20 mouse cellular contexts compared by ENCODE assay signal in genomic region chr8:106734222-106734621, GRCm38 (mm10). TPM values are rescaled to one million over a fixed set of nuclear protein-coding genes. Genes with fewer than 3 reads are reported as not detected.
DNase-seq lines count a peak whose midpoint lies in the region; ATAC-seq lines count a peak whose summit lies in the region.
"Had no signal": no experiment of that assay in that cellular context is flagged by ENCODE, and none has a peak within 500 bp of the region (broad histone marks: within the 10 kb centered on the region; RNA-seq: fewer than 3 reads in every experiment).

No protein-coding gene starts in this region.

- no peaks in the 10 kb centered on the region for H3K9me3 ChIP-seq in heart, embryonic 15.5 days (replicated peaks)
- H3K9me3 ChIP-seq in kidney, embryonic 16.5 days (ENCODE audit: low read length), result peaks cover 2% of the 10 kb centered on the region; the same call in 1 of the 2 replicates
- H3K9me3 ChIP-seq: forebrain, embryonic 13.5 days; hindbrain, embryonic 15.5 days; limb, embryonic 15.5 days had no signal

- H3K4me1 ChIP-seq in heart, embryonic 15.5 days (replicated peaks), result peaks cover 21% of the 10 kb centered on the region
- H3K4me1 ChIP-seq in kidney, embryonic 16.5 days (ENCODE audit: insufficient read depth, low read length), result peaks cover 6% of the 10 kb centered on the region; the same call in 1 of the 2 replicates
- H3K4me1 ChIP-seq: forebrain, embryonic 13.5 days had no signal

- H3K9ac ChIP-seq in heart, embryonic 15.5 days, result no peak overlapping the region
- H3K9ac ChIP-seq in kidney, embryonic 16.5 days (replicated peaks; ENCODE audit: low read length), result no peak overlapping the region
- H3K9ac ChIP-seq: forebrain, embryonic 13.5 days; hindbrain, embryonic 15.5 days; limb, embryonic 15.5 days; liver, postnatal 0 days had no signal

- H3K4me3 ChIP-seq in heart, embryonic 15.5 days, result no peak overlapping the region
- no peak overlapping the region for H3K4me3 ChIP-seq in kidney, embryonic 16.5 days (ENCODE audit: low read length)
- H3K4me3 ChIP-seq: forebrain, embryonic 13.5 days; hindbrain, embryonic 15.5 days; limb, embryonic 15.5 days had no signal

- H3K4me2 ChIP-seq in heart, embryonic 15.5 days, result no peak overlapping the region
- no peak overlapping the region for H3K4me2 ChIP-seq in kidney, embryonic 16.5 days (replicated peaks; ENCODE audit: low read depth, low read length)
- H3K4me2 ChIP-seq: forebrain, embryonic 13.5 days; hindbrain, embryonic 15.5 days; limb, embryonic 15.5 days; midbrain, embryonic 11.5 days had no signal

- H3K27ac ChIP-seq in heart, embryonic 15.5 days, result peak overlapping the region; percentile 71
- no peak overlapping the region for H3K27ac ChIP-seq in kidney, embryonic 16.5 days (ENCODE audit: low read length)
- H3K27ac ChIP-seq: forebrain, embryonic 13.5 days; hindbrain, embryonic 15.5 days; limb, embryonic 15.5 days had no signal

- no peaks in the 10 kb centered on the region; the same call in 1 of the 2 replicates for H3K36me3 ChIP-seq in heart, embryonic 15.5 days
- peaks cover 18% of the 10 kb centered on the region for H3K36me3 ChIP-seq in kidney, embryonic 16.5 days (ENCODE audit: insufficient read depth, low read length)

- ATAC-seq in heart, embryonic 15.5 days (replicated peaks; ENCODE audit: insufficient number of reproducible peaks, insufficient read depth, low FRiP score, low read depth), result peak; percentile 81; the same call in 1 of the 2 replicates
- no peak for ATAC-seq in kidney, embryonic 16.5 days (ENCODE audit: low FRiP score, low TSS enrichment)
- ATAC-seq: activated CD4-positive, CD25-positive, alpha-beta regulatory T cell, adult 4 months; forebrain, embryonic 13.5 days; liver, postnatal 0 days had no signal

- peak; percentile 32 for DNase-seq in gastrocnemius, adult 18-20 months (ENCODE audit: low spot score)
- DNase-seq in gastrocnemius, postnatal 25 days, result no peak
- DNase-seq in forelimb bud, embryonic 11.5 days (ENCODE audit: low read depth, low spot score), result peak; percentile 70
- peak; percentile 60 for DNase-seq in mesoderm, embryonic 11.5 days (ENCODE audit: low read depth, low spot score)
- no peak for DNase-seq in adrenal gland, adult 8-10 months
- DNase-seq in left cerebral cortex, adult 11 months (ENCODE audit: low spot score), result no peak
- DNase-seq: cerebellum, postnatal 25 days; gastrocnemius, postnatal 14 days; kidney, adult 11 months; kidney, postnatal 25 days; liver, postnatal 0 days; retina, postnatal 1 day; thymus, adult 2 months had no signal

- no peaks in the 10 kb centered on the region for H3K27me3 ChIP-seq in heart, embryonic 15.5 days
- no peaks in the 10 kb centered on the region for H3K27me3 ChIP-seq in kidney, embryonic 16.5 days (ENCODE audit: insufficient read depth, low read length)
- H3K27me3 ChIP-seq: forebrain, embryonic 13.5 days; hindbrain, embryonic 15.5 days; limb, embryonic 15.5 days had no signal

RNA-seq across cellular contexts. Expression of gene Tango6, which starts 51.4 kb away (rescaled TPM):
- total RNA-seq in gastrocnemius, adult 18-20 months (2021), result 10 to 100 TPM; 10.5 to 10.8 TPM
- 1 to 10 TPM; 8.9 to 9.9 TPM for total RNA-seq in gastrocnemius, postnatal 25 days (2021)
- polyA plus RNA-seq in heart, embryonic 15.5 days (2015; fragmentation: Nextera tagmentation; extraction: Ambion mirVana), result 6.7 and 8.6 TPM in 2 replicates
- 10 to 100 TPM; 10.2 to 14.2 (median 12.4) TPM for total RNA-seq in adrenal gland, adult 8-10 months (2022)
- polyA plus RNA-seq in kidney, embryonic 16.5 days (2015; fragmentation: Nextera tagmentation; extraction: Ambion mirVana), result 13.3 and 14.7 TPM in 2 replicates

Comparison
In these comparisons a context has a peak if more than half of its experiments do, and no peak if none do; other contexts are left out.
1. DNase-seq: peak in gastrocnemius, adult 18-20 months (single experiment), forelimb bud, embryonic 11.5 days (single experiment) and mesoderm, embryonic 11.5 days (single experiment); none in gastrocnemius, postnatal 25 days (single experiment), adrenal gland, adult 8-10 months (single experiment) and left cerebral cortex, adult 11 months (single experiment).